Mouse (Mus musculus) heart, embryonic 11.5 days (tissue): ENCODE results near the gene 1700029F12Rik. TPM values are rescaled to one million over a fixed set of nuclear protein-coding genes. Genes with fewer than 3 reads are reported as not detected.

Experiments
- ATAC-seq: fragments of 200-750 bp; cut with Nextera tagmentation; replicated peaks from 2 replicates; pipeline ENCODE4 v1.8.0; 2017; ENCODE audit warnings: moderate library complexity; ENCODE audit not compliant: insufficient number of reproducible peaks, low FRiP score, low TSS enrichment
- H3K27ac ChIP-seq: fragments of 300-500 bp; sonication (generic); 2 replicates; pipeline ENCODE4 v1.5.1; 2014; ENCODE audit warnings: mild to moderate bottlenecking, low read depth, low read length
- H3K27me3 ChIP-seq: fragments of 300-500 bp; sonication (generic); 2 replicates; pipeline ENCODE4 v1.6.1; 2014; ENCODE audit warnings: mild to moderate bottlenecking, low read length, mixed read lengths; ENCODE audit not compliant: control insufficient read depth, insufficient read depth
- H3K36me3 ChIP-seq: fragments of 300-500 bp; sonication (generic); 2 replicates; pipeline ENCODE4 v1.6.1; 2014; ENCODE audit warnings: mild to moderate bottlenecking, low read length, moderate library complexity, mixed read lengths; ENCODE audit not compliant: control insufficient read depth, insufficient read depth
- H3K4me1 ChIP-seq: fragments of 300-500 bp; sonication (generic); 2 replicates; pipeline ENCODE4 v1.6.1; 2014; ENCODE audit warnings: low read length; ENCODE audit not compliant: control insufficient read depth, insufficient read depth
- H3K4me2 ChIP-seq: fragments of 300-500 bp; sonication (generic); 2 replicates; pipeline ENCODE4 v1.6.1; 2014; ENCODE audit warnings: mild to moderate bottlenecking, moderate library complexity
- H3K4me3 ChIP-seq: fragments of 300-500 bp; sonication (generic); 2 replicates; pipeline ENCODE4 v1.5.1; 2014; ENCODE audit warnings: low read depth, low read length
- H3K9ac ChIP-seq: fragments of 300-500 bp; sonication (generic); 2 replicates; pipeline ENCODE4 v1.6.1; 2014; ENCODE audit warnings: mild to moderate bottlenecking, low read depth, low read length, moderate library complexity
- H3K9me3 ChIP-seq: fragments of 300-500 bp; sonication (generic); replicated peaks from 2 replicates; pipeline ENCODE4 v1.6.1; 2016; ENCODE audit warnings: low read length; ENCODE audit not compliant: control insufficient read depth
- WGBS: fragments of 180-500 bp; shearing (Covaris S2); extraction: QIAGEN DNeasy Blood & Tissue Kit; methylation state at CpG from one replicate; pipeline ENCODE4 v1.1.7; 2014; ENCODE audit not compliant: insufficient replicate concordance; 5-methylcytosine and 5-hydroxymethylcytosine counted together
- polyA plus RNA-seq: library from polyadenylated mRNA; unstranded; fragments of >200 nt; fragmentation: Nextera tagmentation; extraction: Ambion mirVana; gene quantifications from 2 replicates; pipeline ENCODE4 v1.2.1, GENCODE M21; 2014

Gene 1700029F12Rik
- polyA plus RNA-seq, 1 experiment from 2014 or later: not detected

GRCm38 (mm10) chr13:97014366-97014765 lies 19.8 kb downstream of the 1700029F12Rik start:
- WGBS: 78% methylated on average over 4 of the region's 4 CpGs
- no peak for ATAC-seq
- Histone ChIP-seq H3K9me3 (no peaks in the 10 kb centered on the region; the same call in 1 of the 2 replicates), H3K4me1 (peaks cover 5% of the 10 kb centered on the region; the same call in 1 of the 2 replicates), H3K27ac (no peak overlapping the region), H3K4me3 (no peak overlapping the region), H3K4me2 (no peak overlapping the region), H3K27me3 (no peaks in the 10 kb centered on the region), H3K9ac (no peak overlapping the region), H3K36me3 (no peaks in the 10 kb centered on the region)

GRCm38 (mm10) chr13:97008266-97009153 lies 25.7 kb downstream of the 1700029F12Rik start:
- 2% methylated on average over 19 of the region's 19 CpGs for WGBS
- peak; percentile 47; the same call in 1 of the 2 replicates for ATAC-seq
- Histone ChIP-seq H3K9ac (peak overlapping the region; percentile 70), H3K4me3 (peak overlapping the region; percentile 37), H3K4me2 (peak overlapping the region; percentile 78), H3K4me1 (peaks cover 5% of the 10 kb centered on the region; the same call in 1 of the 2 replicates), H3K27me3 (no peaks in the 10 kb centered on the region), H3K36me3 (no peaks in the 10 kb centered on the region), H3K9me3 (no peaks in the 10 kb centered on the region), H3K27ac (no peak overlapping the region; the same call in 1 of the 2 replicates)

DNA sequence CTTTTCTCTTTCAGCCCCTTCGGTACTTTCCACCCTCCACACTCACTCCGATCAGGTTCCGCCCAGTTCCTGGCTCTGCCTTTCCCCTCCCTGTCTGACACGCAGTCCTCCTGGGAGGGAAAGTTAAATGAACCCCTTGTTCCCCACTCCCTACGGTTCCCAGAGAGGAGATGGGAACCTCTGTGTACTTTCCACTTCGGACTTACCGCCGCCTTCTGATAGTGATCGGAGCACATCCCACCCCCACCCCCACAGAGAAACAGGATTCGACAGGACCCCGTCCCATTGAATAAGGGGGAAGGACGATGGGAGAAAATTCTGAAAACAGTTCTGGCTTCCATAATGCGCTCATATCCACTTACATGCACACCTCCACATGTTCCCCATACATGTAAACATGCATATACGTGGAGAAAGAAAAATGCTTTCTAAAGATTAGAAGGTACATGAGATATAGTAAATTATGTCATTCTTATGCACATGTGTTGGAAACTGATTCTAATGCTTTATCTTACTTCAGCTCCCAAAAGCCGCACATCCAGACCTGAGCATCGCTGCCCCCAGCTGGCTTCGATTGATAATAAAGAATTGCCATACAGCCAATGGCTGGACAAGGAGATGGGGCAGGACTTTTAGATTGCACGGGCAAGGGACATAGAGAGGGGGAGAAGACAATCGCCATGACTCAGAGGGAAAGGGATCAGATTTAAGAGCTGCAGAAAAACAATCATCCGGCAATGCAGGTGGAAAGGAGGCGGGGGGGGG lies 26.5 kb downstream of the 1700029F12Rik start:
- Histone ChIP-seq H3K9ac (peak overlapping the region; percentile 29), H3K27me3 (no peaks in the 10 kb centered on the region), H3K36me3 (no peaks in the 10 kb centered on the region), H3K9me3 (no peaks in the 10 kb centered on the region), H3K4me2 (peak overlapping the region; percentile 78), H3K4me1 (peaks cover 5% of the 10 kb centered on the region; the same call in 1 of the 2 replicates), H3K4me3 (peak overlapping the region; percentile 37), H3K27ac (no peak overlapping the region)
- ATAC-seq: peak; percentile 66
- under 1% methylated on average over 18 of the region's 21 CpGs for WGBS

GRCm38 (mm10) chr13:97006784-97007183 lies 27.4 kb downstream of the 1700029F12Rik start:
- Histone ChIP-seq H3K36me3 (no peaks in the 10 kb centered on the region), H3K4me1 (peaks cover 5% of the 10 kb centered on the region; the same call in 1 of the 2 replicates), H3K4me2 (peak overlapping the region; percentile 78), H3K4me3 (peak overlapping the region; percentile 37; the same call in 1 of the 2 replicates), H3K27me3 (no peaks in the 10 kb centered on the region), H3K9ac (no peak overlapping the region; the same call in 1 of the 2 replicates), H3K27ac (no peak overlapping the region), H3K9me3 (no peaks in the 10 kb centered on the region)
- no peak for ATAC-seq
- WGBS: 17% methylated on average over 2 of the region's 2 CpGs

DNA sequence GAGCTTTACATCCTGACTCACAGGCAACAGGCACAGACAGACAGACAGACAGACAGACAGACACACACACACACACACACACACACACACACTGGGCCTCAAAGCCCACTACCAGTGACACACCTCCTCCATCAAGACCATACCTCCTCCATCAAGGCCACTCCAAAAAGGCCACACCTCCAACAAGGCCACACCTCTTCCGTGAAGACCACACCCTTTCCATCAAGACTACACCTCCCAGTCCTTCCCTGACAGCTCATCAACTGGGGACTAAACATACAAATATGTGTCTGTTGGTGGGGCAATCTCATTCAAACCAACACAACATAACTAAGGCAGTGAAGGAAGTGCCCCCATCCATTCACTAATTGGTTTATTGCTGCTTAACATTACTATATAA lies 37.1 kb downstream of the 1700029F12Rik start:
- no peaks in the 10 kb centered on the region for H3K4me1 ChIP-seq
- H3K9ac ChIP-seq: no peak overlapping the region
- no peaks in the 10 kb centered on the region for H3K27me3 ChIP-seq
- no peaks in the 10 kb centered on the region for H3K9me3 ChIP-seq
- H3K27ac ChIP-seq: no peak overlapping the region
- H3K36me3 ChIP-seq: no peaks in the 10 kb centered on the region
- no peak overlapping the region for H3K4me2 ChIP-seq
- no peak overlapping the region for H3K4me3 ChIP-seq
- no peak for ATAC-seq
- WGBS: 50% methylated on average over 1 of the region's 1 CpGs

- Histone ChIP-seq H3K36me3 (no peaks in the 10 kb centered on the region), H3K9me3 (no peaks in the 10 kb centered on the region), H3K4me2 (no peak overlapping the region), H3K27ac (no peak overlapping the region), H3K9ac (no peak overlapping the region), H3K4me1 (no peaks in the 10 kb centered on the region), H3K27me3 (no peaks in the 10 kb centered on the region), H3K4me3 (no peak overlapping the region)
- ATAC-seq: no peak
- 41% methylated on average over 5 of the region's 5 CpGs for WGBS
These were observed 38.9 kb downstream of the 1700029F12Rik start for GRCm38 (mm10) chr13:96995243-96995642.

- Histone ChIP-seq H3K36me3 (no peaks in the 10 kb centered on the region), H3K4me3 (no peak overlapping the region), H3K27me3 (no peaks in the 10 kb centered on the region), H3K9me3 (no peaks in the 10 kb centered on the region), H3K27ac (no peak overlapping the region), H3K4me1 (no peaks in the 10 kb centered on the region), H3K4me2 (no peak overlapping the region), H3K9ac (no peak overlapping the region)
- no peak for ATAC-seq
- 50% methylated on average over 8 of the region's 8 CpGs for WGBS
These were observed 40.7 kb downstream of the 1700029F12Rik start for GRCm38 (mm10) chr13:96993291-96993989.
